Mouse (Mus musculus) left cerebral cortex, adult 6 months (tissue): ENCODE data around the gene Chmp6. TPM values are rescaled to one million over a fixed set of nuclear protein-coding genes. Genes with fewer than 3 reads are reported as not detected.

Experiments used
- long read RNA-seq, 2 experiments: library from polyadenylated mRNA; unstranded; transcript quantifications; one replicate each; pipeline ENCODE4 v2.0.0; 2019 to 2020
- polyA plus RNA-seq: library from polyadenylated mRNA; unstranded; fragments of <200 nt; fragmentation: Nextera tagmentation; gene quantifications from 2 replicates; pipeline ENCODE4 v1.2.3, GENCODE M21; 2021

The Chmp6 gene
- 49.5 and 60.7 TPM in 2 replicates for polyA plus RNA-seq
- long read RNA-seq, experiment 1, transcript Chmp6-201 (8 exons, 1,557 nt): major isoform, 208 of 219 reads
- long read RNA-seq, experiment 1, partial matches to known transcripts: 6 of 219 reads
- long read RNA-seq, experiment 1, other reads (novel, unspliced or antisense): 4 of 219 reads
- long read RNA-seq, experiment 2, transcript Chmp6-201 (8 exons, 1,557 nt): major isoform, 69 of 75 reads
- long read RNA-seq, experiment 2, partial matches to known transcripts: 2 of 75 reads
- long read RNA-seq, experiment 2, other reads (novel, unspliced or antisense): 1 of 75 reads

GRCm38 (mm10) chr11:119913291-119913934 is at the start of gene Chmp6:
Gene Chmp6, plus strand, starts transcription at chr11:119913441.

GRCm38 (mm10) chr11:119942727-119943427 is 29.6 kb downstream of the Chmp6 start, which contains the start of gene Baiap2:
Gene Baiap2, plus strand, starts transcription at chr11:119942763.

Other genes with a start within 250 kb of the Chmp6 start
- gene Baiap2, start 29.3 kb downstream of the Chmp6 start, polyA plus RNA-seq: 185 and 188 TPM in 2 replicates
- gene Aatk, start 133.7 kb downstream of the Chmp6 start, polyA plus RNA-seq: 26.6 and 46.7 TPM in 2 replicates
- 8.2 and 8.4 TPM in 2 replicates for gene Cep131, start 173.4 kb downstream of the Chmp6 start, polyA plus RNA-seq
- 8.2 and 8.5 TPM in 2 replicates for gene Tepsin, start 185.3 kb downstream of the Chmp6 start, polyA plus RNA-seq
- 165 and 202 TPM in 2 replicates for gene Ndufaf8, start 185.5 kb downstream of the Chmp6 start, polyA plus RNA-seq
- 26.4 and 28.9 TPM in 2 replicates for gene Slc38a10, start 237.9 kb downstream of the Chmp6 start, polyA plus RNA-seq